Mouse (Mus musculus): Measurements from ENCODE around the gene Pdgfa. TPM values are rescaled to one million over a fixed set of nuclear protein-coding genes. Genes with fewer than 3 reads are reported as not detected.

The Pdgfa gene
- polyA plus RNA-seq, 1 experiment = 23.4 TPM

- DNase-seq (ENCODE audit: low read depth, low spot score) = no peak
- 63% methylated on average over 10 of the region's 10 CpGs for WGBS
These were observed 67.2 kb downstream of the Pdgfa start for GRCm38 (mm10) chr5:138929879-138930507.

Other genes starting within 250 kb of the Pdgfa start
- 3.0 and 3.3 TPM in 2 replicates for gene Fam20c, start 242.9 kb downstream of the Pdgfa start, polyA plus RNA-seq (2012; rRNA removed)
- not detected in 2 replicates for gene Gm5294, start 177.3 kb downstream of the Pdgfa start, polyA plus RNA-seq (2012; rRNA removed)
- gene Prkar1b, start 152.6 kb upstream of the Pdgfa start, polyA plus RNA-seq (2012; rRNA removed) = 4.7 and 6.0 TPM in 2 replicates
- 9.7 and 13.3 TPM in 2 replicates for gene Dnaaf5, start 152.9 kb upstream of the Pdgfa start, polyA plus RNA-seq (2012; rRNA removed)
- gene Sun1, start 203.3 kb upstream of the Pdgfa start, polyA plus RNA-seq (2012; rRNA removed) = 25.0 and 41.5 TPM in 2 replicates